8 mouse cellular contexts compared by ENCODE assay signal in the genomic region with DNA sequence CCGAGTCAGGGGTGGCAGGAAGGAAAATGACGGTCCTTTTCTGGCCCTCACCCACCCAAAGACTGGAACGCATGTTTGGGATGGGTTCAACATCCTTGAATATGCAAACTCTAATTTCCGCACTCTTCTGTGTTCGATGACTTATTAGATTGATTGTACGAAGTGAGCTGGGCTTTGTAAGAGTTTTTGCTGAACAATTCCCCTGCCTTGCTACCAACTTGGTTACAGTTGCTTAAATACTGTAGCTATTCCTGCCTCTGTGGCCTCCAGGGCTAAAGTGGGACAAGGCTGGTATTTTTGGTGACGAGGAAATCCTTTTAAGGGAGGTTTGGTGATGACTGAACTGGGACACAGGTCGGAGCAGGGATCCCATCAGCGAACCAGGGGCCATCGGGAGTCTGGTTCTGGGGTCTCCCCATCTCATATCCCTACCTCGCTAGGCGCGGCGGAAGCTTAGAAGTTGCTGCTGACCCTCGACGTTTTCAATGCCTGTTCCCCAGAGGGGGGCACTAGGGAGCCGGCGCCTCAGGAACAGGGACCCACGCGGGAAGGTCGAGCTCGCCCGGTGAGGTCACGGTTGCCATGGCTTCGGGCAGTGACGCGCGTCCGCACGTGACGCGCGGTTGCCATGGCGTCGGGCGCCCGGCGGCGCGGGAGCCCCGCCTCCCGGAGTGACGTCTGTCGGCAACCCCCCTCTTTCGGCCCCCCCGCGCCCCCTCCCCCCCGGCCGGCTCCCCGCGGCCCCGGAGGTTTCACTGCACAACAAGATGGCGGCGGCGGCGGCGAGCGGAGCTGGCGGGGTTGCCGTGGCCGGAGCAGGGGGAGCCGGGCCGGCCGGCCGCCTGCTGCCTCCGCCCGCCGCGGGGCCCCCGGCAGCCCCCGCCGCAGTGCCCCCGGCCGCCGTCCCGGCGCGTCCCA. TPM values are rescaled to one million over a fixed set of nuclear protein-coding genes. Genes with fewer than 3 reads are reported as not detected.
DNase-seq lines count a peak whose midpoint lies in the region; ATAC-seq lines count a peak whose summit lies in the region.

A gene (minus strand): TSS at position 600 of the 918 bp plus-strand sequence.
A gene (plus strand): TSS at position 730 of the 918 bp plus-strand sequence.

- no peaks in the 10 kb centered on the region for H3K9me3 ChIP-seq in forebrain, embryonic 10.5 days
- no peaks in the 10 kb centered on the region for H3K9me3 ChIP-seq in heart, embryonic 14.5 days (ENCODE audit: control insufficient read depth, low read length)
- no peaks in the 10 kb centered on the region for H3K9me3 ChIP-seq in liver, embryonic 12.5 days (replicated peaks)

- peak within 1 kb of the TSS; percentile 97 for H3K27ac ChIP-seq in forebrain, embryonic 10.5 days
- H3K27ac ChIP-seq in heart, embryonic 14.5 days (replicated peaks in 1 of 2; ENCODE audit: control insufficient read depth in 1 of 2, insufficient read depth in 1 of 2, low read depth in 2 of 2, low read length in 2 of 2) = peak within 1 kb of the TSS; percentile 70 to 95
- peak within 1 kb of the TSS; percentile 86 for H3K27ac ChIP-seq in liver, embryonic 12.5 days

- peak within 1 kb of the TSS; percentile 78 for H3K4me2 ChIP-seq in heart, embryonic 14.5 days (ENCODE audit: low read length)
- H3K4me2 ChIP-seq in liver, embryonic 12.5 days = peak within 1 kb of the TSS; percentile 95

- peak within 1 kb of the TSS; percentile 98 for H3K9ac ChIP-seq in heart, embryonic 14.5 days (ENCODE audit: low read length)
- H3K9ac ChIP-seq in liver, embryonic 12.5 days = peak within 1 kb of the TSS; percentile 93

- DNase-seq in CD8-positive naive resting alpha-beta T cell, adult 2 months (ENCODE audit: low read depth in 2 of 2, low spot score in 2 of 2) = peak; percentile 91 to 92
- peak; percentile 88 for DNase-seq in c-Kit-positive CD71-negative TER-119-negative erythroid progenitor cells, embryonic 14.5 days (ENCODE audit: low read depth)
- DNase-seq in forebrain, embryonic 10.5 days (ENCODE audit: extremely low spot score, low spot score) = peak; percentile 96
- DNase-seq in kidney, postnatal 10 days = peak; percentile 98
- peak; percentile 95 for DNase-seq in naive thymus-derived CD4-positive, alpha-beta T cell, adult 2 months (ENCODE audit: low read depth)
- peak; percentile 97 for DNase-seq in splenic B cell, adult 2 months (ENCODE audit: low read depth, low spot score)

- no peaks in the 10 kb centered on the region for H3K27me3 ChIP-seq in forebrain, embryonic 10.5 days (ENCODE audit: poor library complexity, severe bottlenecking)
- no peaks in the 10 kb centered on the region for H3K27me3 ChIP-seq in heart, embryonic 14.5 days (ENCODE audit: control insufficient read depth, insufficient read depth, low read length)
- no peaks in the 10 kb centered on the region for H3K27me3 ChIP-seq in liver, embryonic 12.5 days (replicated peaks)
- no peaks in the 10 kb centered on the region for H3K27me3 ChIP-seq in splenic B cell, adult 2 months (ENCODE audit: control insufficient read depth, insufficient read depth, low read length, poor library complexity, severe bottlenecking)

- peaks cover 55% of the 10 kb centered on the region for H3K4me1 ChIP-seq in forebrain, embryonic 10.5 days
- peaks cover 24 to 41% of the 10 kb centered on the region in 2 experiments for H3K4me1 ChIP-seq in heart, embryonic 14.5 days (ENCODE audit: control insufficient read depth in 2 of 2, insufficient read depth in 2 of 2, low read length in 2 of 2)
- H3K4me1 ChIP-seq in liver, embryonic 12.5 days = peaks cover 78% of the 10 kb centered on the region

- H3K4me3 ChIP-seq in forebrain, embryonic 10.5 days = peak within 1 kb of the TSS; percentile 94
- H3K4me3 ChIP-seq in heart, embryonic 14.5 days (ENCODE audit: control insufficient read depth in 1 of 2, insufficient read depth in 1 of 2, low read depth in 1 of 2, low read length in 2 of 2) = peak within 1 kb of the TSS; percentile 91 to 95
- H3K4me3 ChIP-seq in liver, embryonic 12.5 days = peak within 1 kb of the TSS; percentile 98

- peak; percentile 88 for ATAC-seq in heart, embryonic 14.5 days (ENCODE audit: insufficient number of reproducible peaks, insufficient read depth, low FRiP score, low read depth)
- ATAC-seq in liver, embryonic 12.5 days = peak; percentile 79

- no peaks in the 10 kb centered on the region for H3K36me3 ChIP-seq in forebrain, embryonic 10.5 days (replicated peaks)
- no peaks in the 10 kb centered on the region for H3K36me3 ChIP-seq in heart, embryonic 14.5 days (ENCODE audit: control insufficient read depth, insufficient read depth, low read length)
- no peaks in the 10 kb centered on the region for H3K36me3 ChIP-seq in liver, embryonic 12.5 days
- H3K36me3 ChIP-seq in splenic B cell, adult 2 months (ENCODE audit: control insufficient read depth, insufficient read depth, low read length, poor library complexity, severe bottlenecking) = no peaks in the 10 kb centered on the region

- 4% methylated on average over 54 of the region's 78 CpGs for WGBS in forebrain, embryonic 10.5 days
- WGBS in heart, embryonic 14.5 days = 3% methylated on average over 60 of the region's 78 CpGs
- 3% methylated on average over 63 of the region's 78 CpGs for WGBS in liver, embryonic 12.5 days (ENCODE audit: insufficient replicate concordance)

RNA-seq across cellular contexts. Expression of the first gene that starts in this region (rescaled TPM):
- polyA plus RNA-seq in forebrain, embryonic 10.5 days (2016; fragmentation: Nextera tagmentation; extraction: Ambion mirVana) = 279 and 288 TPM in 2 replicates
- 141 and 148 TPM in 2 replicates for polyA plus RNA-seq in heart, embryonic 14.5 days (2014; fragmentation: Nextera tagmentation; extraction: Ambion mirVana)
- polyA plus RNA-seq in liver, embryonic 12.5 days (2016; fragmentation: Nextera tagmentation; extraction: Ambion mirVana) = 118 and 125 TPM in 2 replicates

RNA-seq across cellular contexts. Expression of the second gene that starts in this region (rescaled TPM):
- polyA plus RNA-seq in forebrain, embryonic 10.5 days (2016; fragmentation: Nextera tagmentation; extraction: Ambion mirVana) = 4.4 and 5.6 TPM in 2 replicates
- 13.1 and 14.1 TPM in 2 replicates for polyA plus RNA-seq in heart, embryonic 14.5 days (2014; fragmentation: Nextera tagmentation; extraction: Ambion mirVana)
- polyA plus RNA-seq in liver, embryonic 12.5 days (2016; fragmentation: Nextera tagmentation; extraction: Ambion mirVana) = 6.8 and 7.1 TPM in 2 replicates

Comparison
In these comparisons a context has a peak if more than half of its experiments do, and no peak if none do; other contexts are left out.
1. Peak in every context shown above with its lines: DNase-seq, ATAC-seq, H3K4me3 ChIP-seq and H3K27ac ChIP-seq.